Mouse (Mus musculus) heart, embryonic 16.5 days (tissue): Measurements from ENCODE around the gene Ctns. TPM values are rescaled to one million over a fixed set of nuclear protein-coding genes. Genes with fewer than 3 reads are reported as not detected.
A peak's percentile ranks its signal among the peaks of the same experiment; 100 is the strongest.

Source experiments
- ATAC-seq: fragments of 200-750 bp; cut with Nextera tagmentation; replicated peaks from 2 replicates; pipeline ENCODE4 v1.8.0; 2017; ENCODE audit warnings: moderate number of reproducible peaks; ENCODE audit not compliant: insufficient read depth, low FRiP score; ENCODE audit errors: extremely low read depth
- H3K27ac ChIP-seq: fragments of 300-500 bp; sonication (generic); 2 replicates; pipeline ENCODE4 v1.5.1; 2014; ENCODE audit warnings: mild to moderate bottlenecking, low read length, control low read depth, moderate library complexity
- H3K27me3 ChIP-seq: fragments of 300-500 bp; sonication (generic); 2 replicates; pipeline ENCODE4 v1.6.1; 2014; ENCODE audit warnings: low read length, mixed read lengths; ENCODE audit not compliant: control insufficient read depth, insufficient read depth
- H3K36me3 ChIP-seq: fragments of 300-500 bp; sonication (generic); 2 replicates; pipeline ENCODE4 v1.6.1; 2014; ENCODE audit not compliant: control insufficient read depth, insufficient read depth
- H3K4me1 ChIP-seq: fragments of 300-500 bp; sonication (generic); 2 replicates; pipeline ENCODE4 v1.6.1; 2014; ENCODE audit warnings: low read length, mixed read lengths; ENCODE audit not compliant: control insufficient read depth, insufficient read depth
- H3K4me2 ChIP-seq: fragments of 300-500 bp; sonication (generic); 2 replicates; pipeline ENCODE4 v1.6.1; 2014; ENCODE audit warnings: low read depth, mild to moderate bottlenecking, control low read depth, low read length
- H3K4me3 ChIP-seq: fragments of 300-500 bp; sonication (generic); 2 replicates; pipeline ENCODE4 v1.5.1; 2014; ENCODE audit warnings: mild to moderate bottlenecking, control low read depth, low read length
- H3K9ac ChIP-seq: fragments of 300-500 bp; sonication (generic); 2 replicates; pipeline ENCODE4 v1.6.1; 2014; ENCODE audit warnings: low read length, control low read depth
- H3K9me3 ChIP-seq: fragments of 300-500 bp; sonication (generic); replicated peaks from 2 replicates; pipeline ENCODE4 v1.6.1; 2016; ENCODE audit warnings: low read length; ENCODE audit not compliant: control insufficient read depth
- WGBS: fragments of 180-500 bp; shearing (Covaris S2); extraction: QIAGEN DNeasy Blood & Tissue Kit; methylation state at CpG from one replicate; pipeline ENCODE4 v1.1.7; 2014; 5-methylcytosine and 5-hydroxymethylcytosine counted together
- polyA plus RNA-seq: library from polyadenylated mRNA; unstranded; fragments of >200 nt; fragmentation: Nextera tagmentation; extraction: Ambion mirVana; gene quantifications from 2 replicates; pipeline ENCODE4 v1.2.1, GENCODE M21; 2015

The Ctns gene
- polyA plus RNA-seq, 1 experiment from 2014 or later, result 15.3 TPM

GRCm38 (mm10) chr11:73177509-73177875 lies 21.4 kb downstream of the Ctns start:
- peak overlapping the region; percentile 97 for H3K9ac ChIP-seq
- H3K4me3 ChIP-seq, result peak overlapping the region; percentile 98
- ATAC-seq, result peak; percentile 89
- peaks cover 10% of the 10 kb centered on the region for H3K36me3 ChIP-seq
- H3K27ac ChIP-seq, result peak overlapping the region; percentile 100
- no peaks in the 10 kb centered on the region for H3K9me3 ChIP-seq
- peak overlapping the region; percentile 83 for H3K4me2 ChIP-seq
- H3K4me1 ChIP-seq, result peaks cover 31% of the 10 kb centered on the region
- no peaks in the 10 kb centered on the region for H3K27me3 ChIP-seq
- WGBS, result under 1% methylated on average over 27 of the region's 28 CpGs

- ATAC-seq, result peak; percentile 98
- Histone ChIP-seq H3K27ac (peak within 1 kb of the TSS; percentile 100), H3K4me2 (peak within 1 kb of the TSS; percentile 91), H3K9me3 (no peaks in the 10 kb centered on the region), H3K27me3 (no peaks in the 10 kb centered on the region), H3K9ac (peak within 1 kb of the TSS; percentile 97), H3K4me1 (peaks cover 37% of the 10 kb centered on the region), H3K4me3 (peak within 1 kb of the TSS; percentile 98), H3K36me3 (peaks cover 5% of the 10 kb centered on the region; the same call in 1 of the 2 replicates)
- under 1% methylated on average over 80 of the region's 81 CpGs for WGBS
Observed at GRCm38 (mm10) chr11:73176608-73177508, 22.0 kb downstream of the Ctns start, which contains the start of the genes Emc6 and Tax1bp3. TSS of gene Emc6 (minus strand) at chr11:73177037. TSS of gene Tax1bp3 (plus strand) at chr11:73177083.

DNA sequence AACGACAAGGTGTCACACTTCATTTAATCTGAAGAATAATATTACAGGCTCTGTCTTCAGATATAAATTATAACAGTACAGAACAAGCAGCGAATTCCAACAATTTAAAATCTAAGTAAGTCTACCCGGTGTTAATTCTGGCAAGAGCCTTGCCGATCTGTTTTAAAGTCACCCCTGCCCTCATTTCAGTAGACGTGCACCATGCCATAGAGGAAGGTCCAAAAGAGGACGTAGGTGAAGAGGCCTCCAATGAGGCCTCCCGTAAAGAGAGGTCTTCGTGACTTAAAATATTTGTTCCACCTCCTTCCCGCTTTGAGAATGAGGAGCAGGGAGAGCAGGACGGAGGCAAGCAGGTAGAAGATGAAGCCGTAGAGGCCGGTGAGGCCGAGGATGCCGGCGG lies 22.7 kb downstream of the Ctns start:
- under 1% methylated on average over 15 of the region's 15 CpGs for WGBS
- Histone ChIP-seq H3K4me3 (peak overlapping the region; percentile 98), H3K4me2 (peak overlapping the region; percentile 91), H3K27ac (peak overlapping the region; percentile 87), H3K9ac (peak overlapping the region; percentile 91), H3K9me3 (no peaks in the 10 kb centered on the region), H3K4me1 (peaks cover 39% of the 10 kb centered on the region), H3K36me3 (peaks cover 5% of the 10 kb centered on the region; the same call in 1 of the 2 replicates), H3K27me3 (no peaks in the 10 kb centered on the region)
- ATAC-seq, result no peak

- Histone ChIP-seq H3K36me3 (peaks cover 5% of the 10 kb centered on the region; the same call in 1 of the 2 replicates), H3K9me3 (no peaks in the 10 kb centered on the region), H3K4me2 (peak overlapping the region; percentile 91), H3K27ac (no peak overlapping the region), H3K27me3 (no peaks in the 10 kb centered on the region), H3K9ac (peak overlapping the region; percentile 91), H3K4me3 (peak overlapping the region; percentile 98), H3K4me1 (peaks cover 39% of the 10 kb centered on the region)
- no peak for ATAC-seq
- WGBS, result 39% methylated on average over 8 of the region's 8 CpGs
Observed at GRCm38 (mm10) chr11:73175612-73176011, 23.2 kb downstream of the Ctns start.

GRCm38 (mm10) chr11:73172186-73172585 lies 26.7 kb downstream of the Ctns start:
- peak overlapping the region; percentile 65 for H3K27ac ChIP-seq
- peaks cover 5% of the 10 kb centered on the region; the same call in 1 of the 2 replicates for H3K36me3 ChIP-seq
- no peak for ATAC-seq
- H3K4me1 ChIP-seq, result peaks cover 25% of the 10 kb centered on the region
- H3K9ac ChIP-seq, result peak overlapping the region; percentile 45
- H3K4me3 ChIP-seq, result no peak overlapping the region
- 0 out of 2 replicates have a peak overlapping the region, but pooled peaks have one; percentile 5 for H3K4me2 ChIP-seq
- H3K9me3 ChIP-seq, result no peaks in the 10 kb centered on the region
- WGBS, result 37% methylated on average over 5 of the region's 5 CpGs
- H3K27me3 ChIP-seq, result no peaks in the 10 kb centered on the region

GRCm38 (mm10) chr11:73169231-73169630 lies 29.6 kb downstream of the Ctns start:
- H3K36me3 ChIP-seq, result peaks cover 2% of the 10 kb centered on the region; the same call in 1 of the 2 replicates
- H3K9me3 ChIP-seq, result no peaks in the 10 kb centered on the region
- peaks cover 11% of the 10 kb centered on the region for H3K4me1 ChIP-seq
- 0 out of 2 replicates have a peak, but pooled peaks have one; percentile 46 for ATAC-seq
- H3K4me2 ChIP-seq, result no peak overlapping the region
- H3K27me3 ChIP-seq, result no peaks in the 10 kb centered on the region
- 46% methylated on average over 4 of the region's 4 CpGs for WGBS
- H3K9ac ChIP-seq, result no peak overlapping the region
- no peak overlapping the region for H3K4me3 ChIP-seq
- no peak overlapping the region for H3K27ac ChIP-seq

DNA sequence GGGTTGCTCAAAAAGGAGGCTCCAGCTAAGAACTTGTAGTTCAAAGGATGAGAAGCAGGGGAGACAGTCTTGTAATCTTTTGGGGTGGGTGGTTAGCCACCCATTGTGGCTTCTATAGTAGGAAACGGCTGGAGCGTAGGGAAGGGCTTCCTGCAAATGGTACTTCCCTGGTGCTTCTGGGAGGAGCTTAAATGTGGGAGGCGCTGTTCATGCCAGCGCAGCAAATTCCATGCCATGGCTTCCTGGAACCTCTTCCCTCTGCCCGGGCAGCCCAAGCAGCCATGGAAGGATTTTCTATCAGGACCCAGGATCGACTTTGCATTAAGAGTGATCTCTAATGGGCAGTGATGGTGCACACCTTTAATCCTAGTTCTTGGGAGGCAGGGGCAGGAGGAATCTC lies 30.3 kb downstream of the Ctns start:
- H3K27ac ChIP-seq, result no peak overlapping the region
- no peak overlapping the region for H3K4me3 ChIP-seq
- H3K36me3 ChIP-seq, result no peaks in the 10 kb centered on the region
- no peak overlapping the region for H3K9ac ChIP-seq
- no peaks in the 10 kb centered on the region for H3K9me3 ChIP-seq
- peaks cover 11% of the 10 kb centered on the region for H3K4me1 ChIP-seq
- no peak overlapping the region for H3K4me2 ChIP-seq
- H3K27me3 ChIP-seq, result no peaks in the 10 kb centered on the region
- WGBS, result 78% methylated on average over 6 of the region's 6 CpGs
- ATAC-seq, result no peak

DNA sequence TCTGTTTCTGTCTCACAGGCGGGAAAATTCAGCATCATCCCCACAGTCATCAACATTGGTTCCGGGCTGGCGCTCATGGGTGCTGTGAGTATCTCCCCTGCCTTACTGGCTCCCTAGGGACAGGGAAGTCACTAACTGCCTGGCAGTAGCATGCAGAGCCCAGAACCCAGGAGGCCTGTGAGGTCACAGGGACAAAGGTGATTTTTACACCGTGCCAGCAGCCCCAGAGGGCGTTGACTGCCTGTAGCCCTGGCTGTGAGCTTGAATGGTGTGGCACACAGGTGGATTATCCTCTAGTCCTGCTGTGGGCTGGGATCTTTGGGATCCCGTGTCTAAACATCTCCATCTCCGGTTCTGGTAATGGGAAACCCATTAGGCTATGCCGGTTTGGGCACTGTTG lies 30.8 kb downstream of the Ctns start:
- no peaks in the 10 kb centered on the region for H3K36me3 ChIP-seq
- ATAC-seq, result no peak
- no peak overlapping the region for H3K4me2 ChIP-seq
- no peak overlapping the region for H3K4me3 ChIP-seq
- peaks cover 11% of the 10 kb centered on the region for H3K4me1 ChIP-seq
- no peaks in the 10 kb centered on the region for H3K9me3 ChIP-seq
- no peaks in the 10 kb centered on the region for H3K27me3 ChIP-seq
- WGBS, result 82% methylated on average over 8 of the region's 8 CpGs
- H3K9ac ChIP-seq, result no peak overlapping the region
- H3K27ac ChIP-seq, result no peak overlapping the region

- peaks cover 14% of the 10 kb centered on the region for H3K27me3 ChIP-seq
- no peaks in the 10 kb centered on the region for H3K9me3 ChIP-seq
- no peak for ATAC-seq
- peaks cover 10% of the 10 kb centered on the region; the same call in 1 of the 2 replicates for H3K4me1 ChIP-seq
- no peak overlapping the region for H3K9ac ChIP-seq
- no peak overlapping the region for H3K4me2 ChIP-seq
- 54% methylated on average over 5 of the region's 5 CpGs for WGBS
- no peaks in the 10 kb centered on the region for H3K36me3 ChIP-seq
- no peak overlapping the region for H3K4me3 ChIP-seq
- H3K27ac ChIP-seq, result no peak overlapping the region
Observed at GRCm38 (mm10) chr11:73162284-73162683, 36.6 kb downstream of the Ctns start.
